Mouse (Mus musculus) lung, embryonic 16.5 days (tissue): ENCODE data around the gene Slu7. TPM values are rescaled to one million over a fixed set of nuclear protein-coding genes. Genes with fewer than 3 reads are reported as not detected.

ENCODE experiments used
- ATAC-seq: fragments of 200-750 bp; cut with Nextera tagmentation; 2 replicates; pipeline ENCODE4 v1.8.0; 2017; ENCODE audit warnings: low read depth, mild to moderate bottlenecking, moderate library complexity
- H3K27ac ChIP-seq: fragments of 300-500 bp; sonication (generic); 2 replicates; pipeline ENCODE4 v1.5.1; 2014; ENCODE audit warnings: mild to moderate bottlenecking, control low read depth, low read length
- H3K27me3 ChIP-seq: fragments of 300-500 bp; sonication (generic); 2 replicates; pipeline ENCODE4 v1.6.1; 2014; ENCODE audit warnings: low read depth, low read length, mixed read lengths; ENCODE audit not compliant: control insufficient read depth, insufficient read depth
- H3K36me3 ChIP-seq: fragments of 300-500 bp; sonication (generic); 2 replicates; pipeline ENCODE4 v1.6.1; 2014; ENCODE audit warnings: low read length; ENCODE audit not compliant: control insufficient read depth, insufficient read depth
- H3K4me1 ChIP-seq: fragments of 300-500 bp; sonication (generic); replicated peaks from 2 replicates; pipeline ENCODE4 v1.6.1; 2014; ENCODE audit warnings: low read length, mixed read lengths; ENCODE audit not compliant: control insufficient read depth, insufficient read depth
- H3K4me2 ChIP-seq: fragments of 300-500 bp; sonication (generic); 2 replicates; pipeline ENCODE4 v1.6.1; 2014; ENCODE audit warnings: low read depth, low read length, control low read depth
- H3K4me3 ChIP-seq: fragments of 300-500 bp; sonication (generic); 2 replicates; pipeline ENCODE4 v1.5.1; 2014; ENCODE audit warnings: mild to moderate bottlenecking, low read length, control low read depth
- H3K9ac ChIP-seq: fragments of 300-500 bp; sonication (generic); 2 replicates; pipeline ENCODE4 v1.6.1; 2014; ENCODE audit warnings: low read length, control low read depth
- H3K9me3 ChIP-seq: fragments of 300-500 bp; sonication (generic); 2 replicates; pipeline ENCODE4 v1.6.1; 2016; ENCODE audit warnings: low read length; ENCODE audit not compliant: control insufficient read depth
- WGBS: fragments of 180-500 bp; shearing (Covaris S2); extraction: QIAGEN DNeasy Blood & Tissue Kit; methylation state at CpG from one replicate; pipeline ENCODE4 v1.1.7; 2014; 5-methylcytosine and 5-hydroxymethylcytosine counted together
- polyA plus RNA-seq: library from polyadenylated mRNA; unstranded; fragments of >200 nt; fragmentation: Nextera tagmentation; extraction: Ambion mirVana; gene quantifications from 2 replicates; pipeline ENCODE4 v1.2.1, GENCODE M21; 2015

Gene Slu7
- 52.2 and 58.0 TPM in 2 replicates for polyA plus RNA-seq

DNA sequence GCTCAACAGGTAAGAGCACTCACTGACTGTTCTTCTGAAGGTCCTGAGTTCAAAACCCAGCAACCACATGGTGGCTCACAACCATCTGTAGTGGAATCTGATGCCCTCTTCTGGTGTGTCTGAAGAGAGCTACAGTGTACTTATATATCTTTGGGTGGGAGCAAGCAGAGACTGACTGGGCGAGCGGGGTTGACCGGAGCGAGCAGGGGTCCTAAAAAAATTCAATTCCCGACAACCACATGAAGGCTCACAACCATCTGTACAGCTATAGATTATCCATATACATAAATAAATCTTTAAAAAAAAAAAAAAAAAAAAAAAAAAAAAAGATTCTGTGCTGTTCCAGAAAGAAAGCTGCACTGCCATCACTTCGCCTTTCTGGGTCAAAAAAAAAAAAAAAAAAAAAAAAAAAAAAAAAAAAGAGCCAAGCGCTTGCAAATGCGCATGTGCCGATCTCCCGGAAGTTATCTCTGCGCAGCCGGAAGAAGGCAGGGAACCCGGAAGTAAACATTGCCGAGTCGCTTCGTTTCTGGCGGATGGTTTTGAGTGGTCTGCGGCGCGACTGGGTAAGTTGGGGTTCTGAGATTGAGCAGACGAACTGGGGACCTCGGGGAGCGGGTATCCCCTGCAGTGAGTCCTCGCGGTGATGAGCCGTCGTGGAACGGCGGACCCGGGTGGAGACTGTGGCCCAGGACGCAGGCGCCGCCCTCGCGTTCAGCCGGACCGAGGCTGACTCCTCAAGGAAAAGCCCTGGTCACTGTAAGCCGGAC is at the start of gene Slu7:
TSS of gene Slu7 (plus strand) at position 491 of the 770 bp plus-strand sequence.
- WGBS = 8% methylated on average over 38 of the region's 38 CpGs
- peaks cover 6% of the 10 kb centered on the region; the same call in 1 of the 2 replicates for H3K36me3 ChIP-seq
- H3K4me2 ChIP-seq = peak within 1 kb of the TSS; percentile 72
- peaks cover 6% of the 10 kb centered on the region for H3K4me1 ChIP-seq
- no peaks in the 10 kb centered on the region for H3K9me3 ChIP-seq
- H3K27me3 ChIP-seq = no peaks in the 10 kb centered on the region
- peak within 1 kb of the TSS; percentile 88 for H3K9ac ChIP-seq
- H3K4me3 ChIP-seq = peak within 1 kb of the TSS; percentile 88
- H3K27ac ChIP-seq = peak within 1 kb of the TSS; percentile 47; the same call in 1 of the 2 replicates
- peak; percentile 86 for ATAC-seq

DNA sequence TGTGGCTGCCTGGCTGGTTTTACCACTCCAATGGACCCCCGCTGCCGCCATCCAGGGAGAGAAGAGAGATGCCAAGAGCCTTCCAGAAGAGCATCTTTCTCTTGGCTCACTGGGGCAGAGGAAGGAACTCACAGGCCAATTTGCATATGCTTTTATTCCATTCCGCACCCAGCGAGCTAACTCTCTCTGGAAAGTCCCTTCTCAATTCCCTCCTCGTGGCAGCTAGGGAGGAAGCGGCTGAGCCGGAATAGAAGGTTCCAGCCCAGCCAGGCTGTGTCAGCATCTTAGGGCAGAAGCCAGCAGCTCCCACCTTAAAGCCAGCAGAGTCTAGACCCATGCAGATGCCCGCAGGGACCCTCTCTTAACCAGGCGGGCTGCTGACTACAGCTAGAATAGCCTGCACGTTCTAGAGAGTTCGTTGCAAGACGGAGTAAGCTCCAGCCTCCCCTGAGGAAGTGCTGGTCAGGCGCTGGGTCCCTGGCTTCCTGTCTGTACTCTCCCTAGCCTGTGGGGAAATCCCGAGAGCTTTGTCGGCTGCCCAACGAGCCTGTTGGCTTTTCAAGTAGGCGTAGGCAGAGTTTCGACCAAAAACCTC is 48.4 kb upstream of the Slu7 start:
- no peaks in the 10 kb centered on the region for H3K27me3 ChIP-seq
- peak overlapping the region; percentile 55 for H3K9ac ChIP-seq
- H3K4me1 ChIP-seq = peaks cover 4% of the 10 kb centered on the region; the same call in 1 of the 2 replicates
- peak overlapping the region; percentile 81 for H3K27ac ChIP-seq
- peak overlapping the region; percentile 56 for H3K4me2 ChIP-seq
- peak; percentile 93 for ATAC-seq
- no peaks in the 10 kb centered on the region for H3K36me3 ChIP-seq
- WGBS = 2% methylated on average over 18 of the region's 18 CpGs
- peak overlapping the region; percentile 39 for H3K4me3 ChIP-seq
- no peaks in the 10 kb centered on the region for H3K9me3 ChIP-seq

DNA sequence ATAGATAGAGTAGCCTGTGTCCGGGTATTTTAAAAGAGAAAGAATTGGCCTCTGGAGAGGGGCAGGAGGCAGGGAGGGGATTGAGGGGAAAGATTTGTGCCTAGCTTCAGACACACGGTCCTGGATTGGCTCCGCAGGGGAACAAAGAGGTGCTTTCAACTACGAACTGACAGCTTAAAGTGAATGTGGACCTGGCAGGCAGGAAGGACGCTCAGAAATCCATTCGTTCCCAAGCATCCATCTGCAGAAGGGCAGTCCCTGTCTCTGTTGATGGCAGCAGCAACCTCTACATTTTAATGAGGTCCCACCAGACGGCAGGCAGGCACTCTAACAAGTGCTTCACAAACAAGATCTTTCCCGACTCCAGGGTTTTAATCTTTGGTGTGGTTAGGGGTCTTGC is 47.8 kb upstream of the Slu7 start:
- no peaks in the 10 kb centered on the region for H3K27me3 ChIP-seq
- ATAC-seq = peak; percentile 50
- peak overlapping the region; percentile 55 for H3K9ac ChIP-seq
- peaks cover 4% of the 10 kb centered on the region; the same call in 1 of the 2 replicates for H3K4me1 ChIP-seq
- no peaks in the 10 kb centered on the region for H3K36me3 ChIP-seq
- H3K4me2 ChIP-seq = peak overlapping the region; percentile 56
- H3K4me3 ChIP-seq = peak overlapping the region; percentile 39
- peak overlapping the region; percentile 81 for H3K27ac ChIP-seq
- no peaks in the 10 kb centered on the region for H3K9me3 ChIP-seq
- 4% methylated on average over 8 of the region's 8 CpGs for WGBS

DNA sequence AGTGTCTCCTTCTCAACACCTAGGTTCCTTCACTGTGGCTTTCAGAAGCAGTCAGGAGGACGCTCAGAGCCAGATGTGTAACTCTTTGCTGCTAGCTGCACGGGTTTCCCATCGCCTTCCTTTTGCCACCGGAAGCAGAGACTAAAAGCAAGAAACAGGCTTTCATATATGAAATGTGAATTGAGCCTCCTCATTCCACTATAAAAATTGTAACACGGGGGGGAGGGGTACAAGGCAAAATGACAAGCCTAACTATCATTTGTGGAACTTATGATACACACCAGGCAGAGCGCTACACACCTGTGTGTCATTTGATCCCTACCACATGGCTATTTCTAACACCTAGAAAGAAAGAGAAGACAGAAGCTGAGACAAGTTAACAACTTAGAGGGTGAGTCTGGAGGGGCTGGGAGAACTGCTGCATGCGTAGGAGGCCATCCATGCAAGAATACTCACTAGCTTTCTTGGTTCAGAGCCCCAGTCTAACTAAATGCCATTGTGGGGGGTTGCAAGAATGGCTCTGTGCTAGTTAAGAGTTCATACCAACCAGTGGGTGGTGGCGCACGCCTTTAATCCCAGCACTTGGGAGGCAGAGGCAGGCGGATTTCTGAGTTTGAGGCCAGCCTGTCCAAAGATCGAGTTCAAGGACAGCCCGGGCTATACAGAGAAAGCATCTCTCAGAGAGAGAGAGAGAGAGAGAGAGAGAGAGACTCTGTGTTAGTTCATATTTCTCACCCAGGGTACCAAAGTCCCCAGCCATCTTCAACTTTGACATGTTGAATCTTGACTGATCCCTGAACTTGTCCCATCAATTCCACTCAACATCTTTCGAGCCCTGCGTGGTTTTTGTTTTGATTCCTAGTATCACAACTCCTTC is 46.3 kb upstream of the Slu7 start:
- WGBS = 84% methylated on average over 14 of the region's 14 CpGs
- no peaks in the 10 kb centered on the region for H3K36me3 ChIP-seq
- H3K9ac ChIP-seq = no peak overlapping the region
- H3K4me3 ChIP-seq = no peak overlapping the region
- no peak for ATAC-seq
- H3K4me2 ChIP-seq = no peak overlapping the region
- peaks cover 4% of the 10 kb centered on the region; the same call in 1 of the 2 replicates for H3K4me1 ChIP-seq
- H3K9me3 ChIP-seq = no peaks in the 10 kb centered on the region
- H3K27me3 ChIP-seq = no peaks in the 10 kb centered on the region
- H3K27ac ChIP-seq = no peak overlapping the region

DNA sequence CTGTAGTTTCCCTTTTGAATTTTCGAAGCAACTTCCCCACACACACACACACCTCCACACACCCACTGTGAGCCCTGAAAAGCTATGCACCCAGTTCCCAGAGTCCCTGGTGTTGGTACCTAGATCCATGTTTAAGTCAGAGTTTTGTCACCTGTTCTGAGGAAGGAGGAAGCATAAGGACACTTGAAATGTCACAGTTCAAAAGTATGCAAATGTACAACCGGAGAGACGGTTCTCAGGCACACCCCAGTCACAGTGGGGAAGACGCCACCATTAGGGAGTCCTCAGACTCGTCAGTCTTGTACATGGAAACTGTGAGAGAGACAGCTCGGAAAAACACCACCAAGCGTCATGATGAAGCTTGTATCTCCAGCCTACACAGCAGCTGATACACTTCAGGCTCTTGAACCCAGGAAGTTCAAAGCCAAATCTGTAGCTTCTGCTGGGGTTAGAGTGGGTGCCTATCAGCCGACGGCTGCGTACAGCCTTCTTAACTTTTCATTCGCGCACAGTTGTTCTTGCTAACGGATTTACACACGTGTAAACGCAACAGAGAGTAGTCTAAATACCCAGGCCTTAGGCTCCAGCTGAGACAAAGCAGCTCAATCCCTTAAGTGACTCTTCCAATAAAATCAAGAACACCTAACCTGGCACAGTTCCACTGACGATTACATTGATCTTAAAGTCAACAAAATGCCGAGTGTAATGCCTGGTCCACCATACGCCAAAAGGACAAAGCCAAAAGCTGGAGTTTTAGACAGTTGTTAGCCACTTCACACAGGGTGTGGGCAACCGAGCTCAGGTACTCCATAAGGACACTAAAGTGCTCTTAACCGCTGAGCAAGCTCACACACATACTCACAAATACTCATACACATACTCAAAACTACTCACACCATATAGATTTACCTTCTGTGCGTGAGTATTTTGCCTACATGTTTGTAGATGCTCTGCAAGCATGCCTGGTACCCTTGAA is 45.1 kb upstream of the Slu7 start:
- Histone ChIP-seq H3K4me1 (peaks cover 4% of the 10 kb centered on the region; the same call in 1 of the 2 replicates), H3K9me3 (no peaks in the 10 kb centered on the region), H3K36me3 (no peaks in the 10 kb centered on the region), H3K9ac (no peak overlapping the region), H3K4me3 (no peak overlapping the region), H3K27me3 (no peaks in the 10 kb centered on the region), H3K27ac (no peak overlapping the region), H3K4me2 (no peak overlapping the region)
- ATAC-seq = no peak
- WGBS = 66% methylated on average over 21 of the region's 21 CpGs

DNA sequence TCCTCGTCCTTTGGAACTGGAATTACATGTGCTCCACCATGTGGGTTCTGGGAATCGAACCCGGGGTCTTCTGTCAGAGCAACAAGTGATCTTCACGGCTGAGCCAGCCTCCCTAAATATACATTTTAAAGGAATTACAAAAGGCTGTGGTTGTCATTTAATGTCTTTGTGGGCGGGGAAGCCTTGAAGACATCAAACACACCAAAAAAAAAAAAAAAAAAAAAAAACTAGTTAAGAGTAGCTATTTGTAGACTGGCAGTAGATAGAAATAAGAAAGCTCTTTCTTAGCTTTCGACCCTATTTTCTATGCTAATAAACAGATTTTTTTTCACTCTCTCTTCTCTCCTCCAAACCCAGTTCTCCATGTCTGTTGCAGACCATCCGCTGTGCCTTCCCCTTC is 44.4 kb upstream of the Slu7 start:
- no peak for ATAC-seq
- 77% methylated on average over 7 of the region's 7 CpGs for whole genome bisulfite sequencing
- Histone ChIP-seq H3K9ac (no peak overlapping the region), H3K36me3 (no peaks in the 10 kb centered on the region), H3K27me3 (no peaks in the 10 kb centered on the region), H3K4me3 (no peak overlapping the region), H3K27ac (no peak overlapping the region), H3K4me1 (peaks cover 4% of the 10 kb centered on the region; the same call in 1 of the 2 replicates), H3K9me3 (no peaks in the 10 kb centered on the region), H3K4me2 (no peak overlapping the region)

DNA sequence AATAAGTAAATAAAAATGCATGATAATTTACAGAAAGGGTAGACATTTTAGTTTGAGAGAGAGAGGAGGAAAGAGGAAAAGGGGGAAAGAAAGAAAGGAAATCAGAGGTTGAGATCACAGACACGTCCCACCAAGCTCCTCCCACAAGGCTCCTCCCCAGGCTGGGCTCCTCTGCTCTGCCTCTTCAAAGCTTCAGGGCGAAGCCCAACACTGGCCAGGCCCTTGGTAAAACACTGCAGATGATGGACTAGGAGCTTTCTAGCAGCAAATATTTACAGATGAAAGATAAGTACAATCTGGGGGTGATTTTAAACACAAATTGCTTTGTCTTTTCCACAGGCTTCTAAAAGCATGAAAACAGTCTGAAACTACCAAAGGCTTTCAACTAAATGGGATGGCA is 40.8 kb upstream of the Slu7 start:
- ATAC-seq = no peak
- 16% methylated on average over 2 of the region's 2 CpGs for WGBS

DNA sequence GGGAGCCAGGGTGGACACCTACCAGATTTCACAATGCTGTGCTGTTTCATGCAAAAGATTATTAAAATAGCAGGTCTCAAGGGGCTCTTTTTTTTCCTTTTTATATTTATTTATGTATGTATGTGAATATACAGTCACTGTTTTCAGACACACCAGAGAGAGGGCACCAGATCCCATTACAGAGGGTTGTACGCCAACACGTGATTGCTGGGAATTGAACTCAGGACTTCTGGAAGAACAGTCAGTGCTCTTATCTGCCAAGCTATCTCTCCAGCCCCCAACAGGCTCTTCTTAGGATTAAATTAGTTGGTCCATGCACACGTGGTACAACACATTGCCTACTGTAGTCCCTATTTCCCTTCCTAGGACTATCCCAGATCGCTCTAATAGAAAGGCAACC is 40.2 kb upstream of the Slu7 start:
- no peak for ATAC-seq
- no peaks in the 10 kb centered on the region for H3K9me3 ChIP-seq
- H3K9ac ChIP-seq = no peak overlapping the region
- no peak overlapping the region for H3K4me3 ChIP-seq
- 82% methylated on average over 4 of the region's 4 CpGs for WGBS
- no peaks in the 10 kb centered on the region for H3K36me3 ChIP-seq
- H3K4me2 ChIP-seq = no peak overlapping the region
- H3K4me1 ChIP-seq = no peaks in the 10 kb centered on the region
- H3K27me3 ChIP-seq = no peaks in the 10 kb centered on the region
- no peak overlapping the region for H3K27ac ChIP-seq

More for the DNA sequence above, 40.8 kb upstream of the Slu7 start:
- Histone ChIP-seq H3K27ac (no peak overlapping the region), H3K9me3 (no peaks in the 10 kb centered on the region), H3K27me3 (no peaks in the 10 kb centered on the region), H3K4me1 (no peaks in the 10 kb centered on the region), H3K4me2 (no peak overlapping the region), H3K9ac (no peak overlapping the region), H3K36me3 (no peaks in the 10 kb centered on the region), H3K4me3 (no peak overlapping the region)
